Mouse (Mus musculus): Measurements from ENCODE around the gene Kcnh6.

DNA sequence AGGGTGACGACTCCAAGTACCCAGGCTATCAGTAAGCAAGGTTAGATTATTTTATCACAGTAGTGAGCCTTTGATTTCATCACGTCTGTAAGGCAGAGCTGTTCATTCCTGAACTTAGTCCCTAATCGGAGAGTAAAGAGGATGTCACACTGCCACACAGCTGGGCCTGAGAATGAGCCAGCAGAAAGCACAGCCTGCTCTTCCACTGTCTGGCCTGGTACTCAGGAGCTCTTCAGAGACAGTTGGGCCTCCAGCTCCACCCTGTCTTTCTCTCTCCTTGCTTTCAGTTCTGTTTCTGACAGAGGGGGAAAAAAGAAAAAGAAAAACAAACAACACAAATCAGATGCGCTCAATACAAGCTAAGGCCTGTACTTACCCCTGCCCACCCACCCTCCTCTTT, 41.6 kb upstream of the Kcnh6 start:
- TF ChIP-seq POLR2A (IDR thresholded peaks at IDR 0.05; ENCODE audit: borderline replicate concordance, extremely low read depth, insufficient read depth, insufficient read length, poor library complexity, severe bottlenecking) (no peak), CTCF (IDR thresholded peaks at IDR 0.05; ENCODE audit: borderline replicate concordance, extremely low read depth, insufficient read depth, insufficient read length) (no peak)

Measured in brain, embryonic 14.5 days (tissue).